Mouse (Mus musculus): ENCODE data around the gene Gm49358.

Gm49358 gene

GRCm38 (mm10) chr10:86878721-86879120 lies 114.9 kb downstream of the Gm49358 start:
- no peak for DNase-seq

DNA sequence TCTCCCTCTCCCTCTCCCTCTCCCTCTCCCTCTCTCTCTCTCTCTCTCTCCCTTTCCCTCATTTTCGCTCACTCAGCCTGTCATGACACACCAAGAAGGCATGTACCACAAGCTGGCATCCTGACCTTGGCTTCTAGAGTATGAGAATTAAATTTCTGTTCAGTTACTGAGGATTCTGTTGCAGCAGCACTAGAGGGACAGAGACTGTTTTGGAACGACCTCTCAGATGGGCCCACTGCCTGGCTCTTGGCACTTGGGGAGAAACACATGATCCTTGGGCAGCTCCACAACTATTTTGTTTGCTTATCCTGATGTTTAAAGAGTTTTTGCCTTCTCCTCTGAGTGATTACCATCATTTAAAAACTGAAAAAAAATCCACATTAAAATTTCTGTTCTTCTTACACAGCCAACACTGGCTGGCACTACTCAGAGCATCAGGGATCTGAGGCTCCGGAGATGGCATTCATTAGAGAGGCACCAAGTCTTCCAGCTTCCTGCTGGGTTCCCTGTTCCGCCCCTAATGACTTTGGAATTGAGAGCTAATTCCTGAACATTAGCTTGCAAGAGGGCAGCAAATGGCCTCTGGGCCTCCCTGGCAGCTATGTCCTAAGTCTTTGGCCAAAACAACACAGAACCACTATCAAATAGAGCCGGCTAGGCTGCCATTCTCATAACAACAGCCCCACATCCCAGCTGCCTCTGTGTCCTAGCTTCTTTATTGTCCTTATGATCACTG lies 116.5 kb downstream of the Gm49358 start:
- peak; percentile 58 for DNase-seq

DNA sequence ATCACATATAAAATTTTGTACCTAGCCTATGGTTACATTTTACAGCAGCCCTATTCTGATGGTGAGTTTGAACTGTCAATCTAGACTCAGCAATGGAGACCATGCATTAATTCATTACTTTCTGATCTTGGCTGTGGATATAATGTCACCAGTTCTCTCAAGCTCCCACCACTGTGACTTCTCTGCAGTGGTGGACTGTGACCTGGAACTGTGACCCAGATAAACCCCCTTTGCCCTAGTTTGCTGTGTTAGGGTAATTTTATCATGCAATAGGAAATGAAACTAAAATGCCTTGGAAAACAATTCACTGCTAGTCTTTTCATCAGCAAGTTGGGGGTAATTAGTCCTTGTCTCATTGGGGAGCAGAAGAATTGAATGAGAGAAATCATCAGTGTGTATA lies 117.7 kb downstream of the Gm49358 start:
- no peak for DNase-seq

All from cerebellum, adult 9-10 months (tissue).